Mouse (Mus musculus) ES-Bruce4 (cell line): ENCODE data around the gene Tmprss9. TPM values are rescaled to one million over a fixed set of nuclear protein-coding genes. Genes with fewer than 3 reads are reported as not detected.

ENCODE experiments used
- H3K27ac ChIP-seq: 2 replicates; pipeline ENCODE4 v1.5.1; 2012; ENCODE audit warnings: low read length, inconsistent platforms; ENCODE audit not compliant: insufficient read depth
- H3K27me3 ChIP-seq: 2 replicates; pipeline ENCODE4 v1.6.1; 2012; ENCODE audit warnings: mild to moderate bottlenecking, low read length, inconsistent platforms; ENCODE audit not compliant: control insufficient read depth, poor library complexity, insufficient read depth, severe bottlenecking
- H3K36me3 ChIP-seq: 2 replicates; pipeline ENCODE4 v1.6.1; 2012; ENCODE audit warnings: inconsistent platforms, mild to moderate bottlenecking, low read length, moderate library complexity; ENCODE audit not compliant: control insufficient read depth, poor library complexity, insufficient read depth, severe bottlenecking
- H3K4me1 ChIP-seq: one replicate; pipeline ENCODE4 v1.8.1; 2011; ENCODE audit warnings: low read length; ENCODE audit not compliant: control insufficient read depth, insufficient read depth
- H3K4me3 ChIP-seq: 2 replicates; pipeline ENCODE4 v1.5.1; 2011; ENCODE audit warnings: low read depth, mild to moderate bottlenecking, low read length
- H3K9ac ChIP-seq: 2 replicates; pipeline ENCODE4 v1.6.1; 2012; ENCODE audit warnings: low read depth, mild to moderate bottlenecking, inconsistent platforms; ENCODE audit not compliant: poor library complexity, severe bottlenecking
- H3K9me3 ChIP-seq: replicated peaks from 2 replicates; pipeline ENCODE4 v1.6.1; 2012; ENCODE audit warnings: mild to moderate bottlenecking, low read length, inconsistent platforms; ENCODE audit not compliant: control insufficient read depth, poor library complexity, insufficient read depth, severe bottlenecking
- CTCF ChIP-seq: IDR thresholded peaks from one replicate; pipeline ENCODE4 v1.8.1; 2011; ENCODE audit warnings: low read depth, low read length
- EP300 ChIP-seq: IDR thresholded peaks from 2 replicates; pipeline ENCODE4 v1.6.1; 2011; ENCODE audit warnings: low read depth, low read length; ENCODE audit not compliant: insufficient read depth
- POLR2A ChIP-seq: IDR thresholded peaks from one replicate; pipeline ENCODE4 v1.8.1; 2011; ENCODE audit warnings: low read length; ENCODE audit not compliant: insufficient read depth
- polyA plus RNA-seq: library from polyadenylated mRNA; stranded (reverse); fragments of >200 nt; gene quantifications from 2 replicates; pipeline ENCODE4 v1.2.4, GENCODE M21; 2011; ENCODE audit warnings: low read depth; ENCODE audit not compliant: missing spikeins, insufficient read depth, insufficient read length

Tmprss9 gene
- polyA plus RNA-seq, 1 experiment, result 0.22 TPM

GRCm38 (mm10) chr10:80839848-80840247, 31.8 kb upstream of the Tmprss9 start:
- Histone ChIP-seq H3K9me3 (no peaks in the 10 kb centered on the region), H3K9ac (no peak overlapping the region), H3K27me3 (0 out of 2 replicates have a peak, but pooled peaks cover 1% of the 10 kb centered on the region), H3K36me3 (no peaks in the 10 kb centered on the region), H3K4me1 (no peaks in the 10 kb centered on the region), H3K27ac (no peak overlapping the region), H3K4me3 (no peak overlapping the region)
- TF ChIP-seq EP300 (no peak), CTCF (no peak), POLR2A (no peak)

GRCm38 (mm10) chr10:80841685-80842084, 30.0 kb upstream of the Tmprss9 start:
- Histone ChIP-seq H3K27ac (no peak overlapping the region), H3K4me3 (no peak overlapping the region), H3K9ac (no peak overlapping the region), H3K4me1 (no peaks in the 10 kb centered on the region), H3K27me3 (no peaks in the 10 kb centered on the region), H3K9me3 (no peaks in the 10 kb centered on the region), H3K36me3 (no peaks in the 10 kb centered on the region)
- no peak for TF ChIP-seq EP300
- no peak for TF ChIP-seq POLR2A
- TF ChIP-seq CTCF, result no peak

- no peak overlapping the region for H3K9ac ChIP-seq
- no peak overlapping the region for H3K4me3 ChIP-seq
- H3K4me1 ChIP-seq, result no peaks in the 10 kb centered on the region
- H3K27ac ChIP-seq, result no peak overlapping the region
- no peaks in the 10 kb centered on the region for H3K27me3 ChIP-seq
- TF ChIP-seq POLR2A (no peak), EP300 (no peak), CTCF (no peak)
- H3K9me3 ChIP-seq, result no peaks in the 10 kb centered on the region
- no peaks in the 10 kb centered on the region for H3K36me3 ChIP-seq
Measured at GRCm38 (mm10) chr10:80842334-80842733, 29.3 kb upstream of the Tmprss9 start.

GRCm38 (mm10) chr10:80843087-80843930, 28.3 kb upstream of the Tmprss9 start:
- H3K9me3 ChIP-seq, result no peaks in the 10 kb centered on the region
- no peaks in the 10 kb centered on the region for H3K27me3 ChIP-seq
- peak overlapping the region; percentile 63 for H3K9ac ChIP-seq
- H3K4me1 ChIP-seq, result peaks cover 3% of the 10 kb centered on the region
- H3K27ac ChIP-seq, result no peak overlapping the region
- H3K36me3 ChIP-seq, result no peaks in the 10 kb centered on the region
- TF ChIP-seq CTCF (no peak), EP300 (no peak), POLR2A (no peak)
- peak overlapping the region; percentile 52 for H3K4me3 ChIP-seq

GRCm38 (mm10) chr10:80843931-80844547, 27.6 kb upstream of the Tmprss9 start, which contains the start of gene Lingo3:
TSS of gene Lingo3 (minus strand) at chr10:80844039.
- TF ChIP-seq POLR2A (no peak), CTCF (no peak), EP300 (no peak)
- Histone ChIP-seq H3K4me3 (peak within 1 kb of the TSS; percentile 52), H3K27ac (no peak within 1 kb of the TSS), H3K9me3 (no peaks in the 10 kb centered on the region), H3K27me3 (no peaks in the 10 kb centered on the region), H3K4me1 (peaks cover 3% of the 10 kb centered on the region), H3K36me3 (no peaks in the 10 kb centered on the region), H3K9ac (peak within 1 kb of the TSS; percentile 63)

GRCm38 (mm10) chr10:80845055-80845693, 26.5 kb upstream of the Tmprss9 start:
- Histone ChIP-seq H3K27ac (no peak overlapping the region), H3K4me1 (peaks cover 3% of the 10 kb centered on the region), H3K27me3 (no peaks in the 10 kb centered on the region), H3K36me3 (no peaks in the 10 kb centered on the region), H3K9me3 (no peaks in the 10 kb centered on the region), H3K9ac (no peak overlapping the region), H3K4me3 (no peak overlapping the region)
- TF ChIP-seq EP300 (no peak), CTCF (no peak), POLR2A (no peak)
